Mouse (Mus musculus): ENCODE data around the gene Stfa3. TPM values are rescaled to one million over a fixed set of nuclear protein-coding genes. Genes with fewer than 3 reads are reported as not detected.
"Not testable (repeated sequence)": the region's sequence is repeated elsewhere in the genome, so short reads cannot be mapped to it uniquely, and the experiment has no call there.

The Stfa3 gene
- total and polyA plus RNA-seq, 2 experiments from 2014 or later: not detected

GRCm38 (mm10) chr16:36460426-36460825 lies 5.2 kb upstream of the Stfa3 start:
- Histone ChIP-seq H3K4me3 (ENCODE audit: low read length) (no peak overlapping the region), H3K27ac (no peak overlapping the region), H3K4me1 (ENCODE audit: insufficient read depth, low read length) (no peaks in the 10 kb centered on the region), H3K9me3 (ENCODE audit: low read length) (no peaks in the 10 kb centered on the region), H3K36me3 (ENCODE audit: insufficient read depth, low read length) (no peaks in the 10 kb centered on the region), H3K4me2 (ENCODE audit: low read depth, low read length) (no peak overlapping the region), H3K27me3 (ENCODE audit: insufficient read depth, low read length) (no peaks in the 10 kb centered on the region), H3K9ac (replicated peaks; ENCODE audit: low read length) (no peak overlapping the region)
- WGBS: 7% methylated on average over 2 of the region's 2 CpGs
- DNase-seq (ENCODE audit: low spot score) (peak; percentile 36), ATAC-seq (no peak)
- TF ChIP-seq CTCF (IDR thresholded peaks at IDR 0.05; ENCODE audit: low read depth): no peak

- 90% methylated on average over 1 of the region's 1 CpGs for WGBS
- H3K4me2 ChIP-seq (ENCODE audit: low read depth, low read length): not testable (repeated sequence)
Measured at GRCm38 (mm10) chr16:36420979-36421378, 34.2 kb downstream of the Stfa3 start.

GRCm38 (mm10) chr16:36408357-36408756 lies 46.8 kb downstream of the Stfa3 start, which contains the start of gene Stfa2:
Stfa2 (minus strand) TSS chr16:36408457.
- Histone ChIP-seq H3K4me2 (ENCODE audit: low read depth, low read length) (no peak within 1 kb of the TSS), H3K4me1 (ENCODE audit: insufficient read depth, low read length) (no peaks in the 10 kb centered on the region), H3K9ac (replicated peaks; ENCODE audit: low read length) (no peak within 1 kb of the TSS), H3K9me3 (ENCODE audit: low read length) (no peaks in the 10 kb centered on the region), H3K27me3 (ENCODE audit: insufficient read depth, low read length) (no peaks in the 10 kb centered on the region), H3K36me3 (ENCODE audit: insufficient read depth, low read length) (no peaks in the 10 kb centered on the region), H3K4me3 (ENCODE audit: low read length) (no peak within 1 kb of the TSS), H3K27ac (no peak within 1 kb of the TSS)
- TF ChIP-seq CTCF (IDR thresholded peaks at IDR 0.05; ENCODE audit: low read depth): no peak
- no peak for DNase-seq (ENCODE audit: low spot score)
- ATAC-seq: no peak

More at GRCm38 (mm10) chr16:36420979-36421378, 34.2 kb downstream of the Stfa3 start:
- H3K4me3 ChIP-seq (ENCODE audit: low read length); ATAC-seq; H3K27ac ChIP-seq; DNase-seq (ENCODE audit: low spot score); H3K9ac ChIP-seq (replicated peaks; ENCODE audit: low read length); H3K9me3 ChIP-seq (ENCODE audit: low read length); H3K27me3 ChIP-seq (ENCODE audit: insufficient read depth, low read length); H3K4me1 ChIP-seq (ENCODE audit: insufficient read depth, low read length); H3K36me3 ChIP-seq (ENCODE audit: insufficient read depth, low read length): not testable (repeated sequence)

Other genes with a start within 250 kb of the Stfa3 start
- gene Gm5416, start 245.0 kb downstream of the Stfa3 start, total RNA-seq (2014; rRNA removed): not detected in 2 replicates
- not detected in 2 replicates for gene Gm5416, start 245.0 kb downstream of the Stfa3 start, polyA plus RNA-seq (2015; fragmentation: Nextera tagmentation; extraction: Ambion mirVana)
- gene 2010005H15Rik, start 233.9 kb downstream of the Stfa3 start, total RNA-seq (2014; rRNA removed): not detected in 2 replicates
- 0.68 and 0.83 TPM in 2 replicates for gene 2010005H15Rik, start 233.9 kb downstream of the Stfa3 start, polyA plus RNA-seq (2015; fragmentation: Nextera tagmentation; extraction: Ambion mirVana)
- not detected in 2 replicates for gene Stfa1, start 178.4 kb downstream of the Stfa3 start, total RNA-seq (2014; rRNA removed)
- 1.7 and 2.0 TPM in 2 replicates for gene Stfa1, start 178.4 kb downstream of the Stfa3 start, polyA plus RNA-seq (2015; fragmentation: Nextera tagmentation; extraction: Ambion mirVana)
- not detected in 2 replicates for gene BC117090, start 121.1 kb downstream of the Stfa3 start, total RNA-seq (2014; rRNA removed)
- gene BC117090, start 121.1 kb downstream of the Stfa3 start, polyA plus RNA-seq (2015; fragmentation: Nextera tagmentation; extraction: Ambion mirVana): not detected in 2 replicates
- gene BC100530, start 87.6 kb downstream of the Stfa3 start, total RNA-seq (2014; rRNA removed): not detected in 2 replicates
- gene BC100530, start 87.6 kb downstream of the Stfa3 start, polyA plus RNA-seq (2015; fragmentation: Nextera tagmentation; extraction: Ambion mirVana): 1.2 and 1.5 TPM in 2 replicates
- gene Stfa2, start 46.9 kb downstream of the Stfa3 start, total RNA-seq (2014; rRNA removed): not detected in 2 replicates
- 0.81 TPM in 1 of 2 replicates, not detected in the other for gene Stfa2, start 46.9 kb downstream of the Stfa3 start, polyA plus RNA-seq (2015; fragmentation: Nextera tagmentation; extraction: Ambion mirVana)
- 0.72 and 1.9 TPM in 2 replicates for gene Casr, start 106.7 kb upstream of the Stfa3 start, total RNA-seq (2014; rRNA removed)
- gene Casr, start 106.7 kb upstream of the Stfa3 start, polyA plus RNA-seq (2015; fragmentation: Nextera tagmentation; extraction: Ambion mirVana): 0.13 and 0.24 TPM in 2 replicates
- 0.58 and 1.2 TPM in 2 replicates for gene Cd86, start 210.7 kb upstream of the Stfa3 start, total RNA-seq (2014; rRNA removed)
- gene Cd86, start 210.7 kb upstream of the Stfa3 start, polyA plus RNA-seq (2015; fragmentation: Nextera tagmentation; extraction: Ambion mirVana): 1.9 and 2.1 TPM in 2 replicates
- 1.1 and 1.8 TPM in 2 replicates for gene Ildr1, start 238.6 kb upstream of the Stfa3 start, total RNA-seq (2014; rRNA removed)
- 0.81 and 1.2 TPM in 2 replicates for gene Ildr1, start 238.6 kb upstream of the Stfa3 start, polyA plus RNA-seq (2015; fragmentation: Nextera tagmentation; extraction: Ambion mirVana)